ENCODE assay signal across 18 mouse cellular contexts in genomic region chr8:92699922-92700540, GRCm38 (mm10). TPM values are rescaled to one million over a fixed set of nuclear protein-coding genes. Genes with fewer than 3 reads are reported as not detected.
"Had no signal": no experiment of that assay in that cellular context is flagged by ENCODE, and none has a peak within 500 bp of the region (broad histone marks: within the 10 kb centered on the region; RNA-seq: fewer than 3 reads in every experiment).

No protein-coding gene starts in this region.

- H3K9me3 ChIP-seq: kidney, embryonic 15.5 days; limb, embryonic 13.5 days; neural tube, embryonic 15.5 days had no signal

- H3K27me3 ChIP-seq: limb, embryonic 13.5 days; neural tube, embryonic 15.5 days had no signal

- DNase-seq: kidney, adult 18-20 months; kidney, postnatal 14 days; left cerebral cortex, postnatal 4 days; lung, adult 18-20 months; right cerebral cortex, adult 18-20 months; right cerebral cortex, postnatal 4 days; spleen, adult 18-20 months; thymus, postnatal 36 days had no signal

- H3K4me3 ChIP-seq: kidney, embryonic 15.5 days; limb, embryonic 13.5 days; myocyte; neural tube, embryonic 15.5 days had no signal

- H3K4me1 ChIP-seq: kidney, embryonic 15.5 days; neural tube, embryonic 15.5 days had no signal

- H3K36me3 ChIP-seq: kidney, embryonic 15.5 days; limb, embryonic 13.5 days; neural tube, embryonic 15.5 days had no signal

- H3K27ac ChIP-seq: kidney, embryonic 15.5 days; limb, embryonic 13.5 days; liver, embryonic 14.5 days; neural tube, embryonic 15.5 days had no signal

- H3K9ac ChIP-seq: kidney, embryonic 15.5 days; limb, embryonic 13.5 days; liver, embryonic 14.5 days; neural tube, embryonic 15.5 days had no signal

- H3K4me2 ChIP-seq: kidney, embryonic 15.5 days; limb, embryonic 13.5 days; neural tube, embryonic 15.5 days had no signal

RNA-seq across cellular contexts. Expression of gene Irx6, which starts 25.9 kb away (rescaled TPM):
- total RNA-seq: left cerebral cortex, postnatal 4 days; liver, adult 2 months; megakaryocyte-erythroid progenitor cell, adult 5-6 weeks had no signal
- polyA plus RNA-seq: liver, adult 2 months; myocyte; stomach, embryonic 14.5 days; testis, adult 2 months; thymus, postnatal 0 days had no signal
